Mouse (Mus musculus) hematopoietic stem cell, adult 5-6 weeks (primary cell): Measurements from ENCODE around the gene Atf4. TPM values are rescaled to one million over a fixed set of nuclear protein-coding genes. Genes with fewer than 3 reads are reported as not detected.

Source experiments
- total RNA-seq: library from RNA; stranded (forward); fragments of 172-1452, 232-1000 nt; gene quantifications from 2 replicates; pipeline ENCODE4 v1.2.3, GENCODE M21; 2017

Gene Atf4
- total RNA-seq, 1 experiment from 2014 or later, result 332 TPM

Other genes with a start within 250 kb of the Atf4 start
- 0.84 and 2.2 TPM in 2 replicates for gene Pdgfb, start 240.2 kb upstream of the Atf4 start, total RNA-seq
- gene Syngr1, start 163.8 kb upstream of the Atf4 start, total RNA-seq, result 0.89 and 5.7 TPM in 2 replicates
- 3,283 and 3,286 TPM in 2 replicates for gene Rpl3, start 163.3 kb upstream of the Atf4 start, total RNA-seq
- 17.1 TPM in 2 replicates for gene Tab1, start 122.1 kb upstream of the Atf4 start, total RNA-seq
- gene Mgat3, start 81.5 kb upstream of the Atf4 start, total RNA-seq, result not detected in 2 replicates
- gene Mief1, start 21.2 kb upstream of the Atf4 start, total RNA-seq, result 25.9 and 28.0 TPM in 2 replicates
- not detected in 2 replicates for gene AC140267.1, start 19.3 kb upstream of the Atf4 start, total RNA-seq
- gene Rps19bp1, start 9.1 kb downstream of the Atf4 start, total RNA-seq, result 22.0 and 48.2 TPM in 2 replicates
- gene Cacna1i, start 32.1 kb downstream of the Atf4 start, total RNA-seq, result not detected in 2 replicates